Mouse (Mus musculus) myocyte (in vitro differentiated cells): Measurements from ENCODE around the gene Ninj2. TPM values are rescaled to one million over a fixed set of nuclear protein-coding genes. Genes with fewer than 3 reads are reported as not detected.

Source experiments
- H3K27me3 ChIP-seq: one replicate; pipeline ENCODE4 v1.6.1; 2011; ENCODE audit not compliant: control insufficient read depth, insufficient read depth, insufficient read length
- H3K36me3 ChIP-seq: one replicate; pipeline ENCODE4 v1.6.1; 2011; ENCODE audit not compliant: control insufficient read depth, insufficient read depth
- H3K4me2 ChIP-seq: one replicate; pipeline ENCODE4 v1.6.1; 2011; ENCODE audit warnings: low read depth, control low read depth
- H3K4me3 ChIP-seq: one replicate; pipeline ENCODE4 v1.5.1; 2011; ENCODE audit warnings: mild to moderate bottlenecking, control low read depth, moderate library complexity
- H3K79me2 ChIP-seq: one replicate; pipeline ENCODE4 v1.6.1; 2011; ENCODE audit not compliant: control insufficient read depth, insufficient read depth
- H3ac ChIP-seq: one replicate; pipeline ENCODE4 v1.6.1; 2011; ENCODE audit not compliant: control insufficient read depth, insufficient read length
- CEBPB ChIP-seq: IDR thresholded peaks from 2 replicates; pipeline ENCODE4 v1.6.1; 2011; ENCODE audit warnings: mild to moderate bottlenecking, moderate library complexity; ENCODE audit not compliant: poor library complexity, insufficient read depth, severe bottlenecking
- E2F4 ChIP-seq: IDR thresholded peaks from one replicate; pipeline ENCODE4 v1.6.1; 2011; ENCODE audit warnings: mild to moderate bottlenecking, control low read depth, moderate library complexity; ENCODE audit not compliant: insufficient read depth
- MAX ChIP-seq: IDR thresholded peaks from one replicate; pipeline ENCODE4 v1.6.1; 2011; ENCODE audit warnings: low read depth, mild to moderate bottlenecking, control low read depth
- MYOD1 ChIP-seq, 3 experiments: IDR thresholded peaks; one replicate each; pipeline ENCODE4 v1.6.1; 2011; ENCODE audit warnings: control low read depth in 2 of 3, low read depth in 2 of 3, mild to moderate bottlenecking in 2 of 3, moderate library complexity in 1 of 3; ENCODE audit not compliant: insufficient read length in 2 of 3, control insufficient read depth in 1 of 3
- MYOG ChIP-seq, 3 experiments: IDR thresholded peaks; one replicate each; pipeline ENCODE4 v1.6.1; 2011; ENCODE audit warnings: control low read depth in 2 of 3, low read depth in 2 of 3, mild to moderate bottlenecking in 2 of 3; ENCODE audit not compliant: insufficient read length in 2 of 3, control insufficient read depth in 1 of 3, insufficient read depth in 1 of 3
- POLR2A ChIP-seq: IDR thresholded peaks from one replicate; pipeline ENCODE4 v1.6.1; 2011; ENCODE audit warnings: low read depth, mild to moderate bottlenecking, control low read depth, moderate library complexity; ENCODE audit not compliant: insufficient read length
- POLR2AphosphoS2 ChIP-seq: IDR thresholded peaks from one replicate; pipeline ENCODE4 v1.6.1; 2011; ENCODE audit warnings: low read depth, control low read depth; ENCODE audit not compliant: insufficient read length
- REST ChIP-seq: IDR thresholded peaks from one replicate; pipeline ENCODE4 v1.6.1; 2011; ENCODE audit warnings: mild to moderate bottlenecking, control low read depth, moderate library complexity; ENCODE audit not compliant: insufficient read depth, insufficient read length
- SRF ChIP-seq: IDR thresholded peaks from one replicate; pipeline ENCODE4 v1.6.1; 2011; ENCODE audit warnings: low read depth; ENCODE audit not compliant: control insufficient read depth, insufficient read length
- TCF12 ChIP-seq: IDR thresholded peaks from one replicate; pipeline ENCODE4 v1.6.1; 2011; ENCODE audit warnings: mild to moderate bottlenecking, control low read depth; ENCODE audit not compliant: poor library complexity, insufficient read depth, severe bottlenecking
- TCF3 ChIP-seq: IDR thresholded peaks from one replicate; pipeline ENCODE4 v1.6.1; 2011; ENCODE audit warnings: low read depth, control low read depth; ENCODE audit not compliant: insufficient read length
- USF1 ChIP-seq: IDR thresholded peaks from one replicate; pipeline ENCODE4 v1.6.1; 2011; ENCODE audit warnings: low read depth, mild to moderate bottlenecking, control low read depth, moderate library complexity
- polyA plus RNA-seq: library from polyadenylated mRNA; unstranded; fragments of >200 nt; fragmentation: generic; extraction: Trizol; gene quantifications from one replicate; pipeline ENCODE4 v1.2.1, GENCODE M21; 2012; ENCODE audit warnings: missing spikeins

Gene Ninj2
- polyA plus RNA-seq, 1 experiment = 0.05 TPM

DNA sequence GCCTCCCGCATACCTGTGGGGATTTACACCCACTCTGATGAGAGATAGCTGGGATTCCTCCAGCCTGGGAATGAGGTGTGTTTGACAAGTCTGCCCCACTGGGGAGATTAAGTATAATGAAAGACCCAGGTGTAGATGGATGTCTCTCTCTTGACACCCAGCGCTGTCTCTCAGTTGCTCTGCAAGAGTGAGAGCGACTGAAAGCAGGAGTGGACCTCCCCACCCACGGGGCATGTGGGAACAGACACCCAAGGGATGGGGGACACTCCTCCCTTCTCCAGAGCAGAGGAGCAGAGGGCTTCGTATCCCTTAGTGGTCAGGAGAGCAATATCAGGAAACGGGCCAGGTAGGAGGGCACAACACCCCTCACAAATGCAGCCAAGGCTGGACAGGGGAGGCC lies 14.9 kb downstream of the Ninj2 start:
- Histone ChIP-seq H3K79me2 (no peaks in the 10 kb centered on the region), H3K4me2 (no peak overlapping the region), H3K4me3 (no peak overlapping the region), H3K36me3 (no peaks in the 10 kb centered on the region), H3ac (no peak overlapping the region), H3K27me3 (no peaks in the 10 kb centered on the region)
- TF ChIP-seq SRF (no peak), MAX (no peak), POLR2AphosphoS2 (no peak), MYOD1 (IDR thresholded peaks at IDR 0.05; ENCODE audit: control insufficient read depth in 1 of 3, insufficient read length in 2 of 3, low read depth in 2 of 3) (no peak), TCF12 (no peak), USF1 (no peak), MYOG (IDR thresholded peaks at IDR 0.05; ENCODE audit: control insufficient read depth in 1 of 3, insufficient read depth in 1 of 3, insufficient read length in 2 of 3, low read depth in 2 of 3) (no peak), E2F4 (no peak), REST (no peak), CEBPB (no peak), POLR2A (no peak), TCF3 (no peak)

- no peak for TF ChIP-seq MYOG (IDR thresholded peaks at IDR 0.05; ENCODE audit: control insufficient read depth in 1 of 3, insufficient read depth in 1 of 3, insufficient read length in 2 of 3, low read depth in 2 of 3)
- no peak for TF ChIP-seq POLR2A
- no peak for TF ChIP-seq MAX
- no peak for TF ChIP-seq MYOD1 (IDR thresholded peaks at IDR 0.05; ENCODE audit: control insufficient read depth in 1 of 3, insufficient read length in 2 of 3, low read depth in 2 of 3)
- TF ChIP-seq TCF3 = no peak
- Histone ChIP-seq H3K4me2 (no peak overlapping the region), H3K4me3 (no peak overlapping the region), H3K79me2 (no peaks in the 10 kb centered on the region), H3K36me3 (no peaks in the 10 kb centered on the region), H3ac (no peak overlapping the region), H3K27me3 (no peaks in the 10 kb centered on the region)
These were observed 16.0 kb downstream of the Ninj2 start for GRCm38 (mm10) chr6:120109173-120109572.

- H3K4me2 ChIP-seq = no peak overlapping the region
- no peak overlapping the region for H3ac ChIP-seq
- H3K4me3 ChIP-seq = no peak overlapping the region
- TF ChIP-seq REST (no peak), TCF3 (no peak), CEBPB (no peak), POLR2A (no peak), E2F4 (no peak), TCF12 (no peak)
- no peaks in the 10 kb centered on the region for H3K79me2 ChIP-seq
- no peaks in the 10 kb centered on the region for H3K27me3 ChIP-seq
- H3K36me3 ChIP-seq = no peaks in the 10 kb centered on the region
These were observed 16.8 kb downstream of the Ninj2 start for GRCm38 (mm10) chr6:120109932-120110331.

- no peaks in the 10 kb centered on the region for H3K36me3 ChIP-seq
- H3K27me3 ChIP-seq = no peaks in the 10 kb centered on the region
- H3K4me2 ChIP-seq = no peak overlapping the region
- H3ac ChIP-seq = no peak overlapping the region
- H3K79me2 ChIP-seq = no peaks in the 10 kb centered on the region
- no peak overlapping the region for H3K4me3 ChIP-seq
- no peak for TF ChIP-seq REST
- no peak for TF ChIP-seq TCF3
- TF ChIP-seq MYOG (IDR thresholded peaks at IDR 0.05; ENCODE audit: control insufficient read depth in 1 of 3, insufficient read depth in 1 of 3, insufficient read length in 2 of 3, low read depth in 2 of 3) = no peak
- no peak for TF ChIP-seq MAX
- TF ChIP-seq USF1 = no peak
- no peak for TF ChIP-seq SRF
- TF ChIP-seq CEBPB = no peak
- no peak for TF ChIP-seq TCF12
- no peak for TF ChIP-seq MYOD1 (IDR thresholded peaks at IDR 0.05; ENCODE audit: control insufficient read depth in 1 of 3, insufficient read length in 2 of 3, low read depth in 2 of 3)
- TF ChIP-seq E2F4 = no peak
These were observed 17.7 kb downstream of the Ninj2 start for GRCm38 (mm10) chr6:120110738-120111409.

GRCm38 (mm10) chr6:120111410-120111783 lies 18.2 kb downstream of the Ninj2 start:
- Histone ChIP-seq H3K79me2 (no peaks in the 10 kb centered on the region), H3ac (no peak overlapping the region), H3K27me3 (no peaks in the 10 kb centered on the region), H3K36me3 (no peaks in the 10 kb centered on the region), H3K4me2 (no peak overlapping the region), H3K4me3 (no peak overlapping the region)
- TF ChIP-seq E2F4 (no peak), USF1 (no peak), POLR2A (no peak), REST (no peak), SRF (no peak), MYOG (IDR thresholded peaks at IDR 0.05; ENCODE audit: control insufficient read depth in 1 of 3, insufficient read depth in 1 of 3, insufficient read length in 2 of 3, low read depth in 2 of 3) (no peak), CEBPB (no peak), MAX (no peak), MYOD1 (IDR thresholded peaks at IDR 0.05; ENCODE audit: control insufficient read depth in 1 of 3, insufficient read length in 2 of 3, low read depth in 2 of 3) (no peak), POLR2AphosphoS2 (no peak), TCF3 (no peak), TCF12 (no peak)
